Mouse (Mus musculus) layer of hippocampus, adult 2 months (tissue): ENCODE results near the gene Pcsk4. TPM values are rescaled to one million over a fixed set of nuclear protein-coding genes. Genes with fewer than 3 reads are reported as not detected.
A peak's percentile ranks its signal among the peaks of the same experiment; 100 is the strongest.
"Not testable (repeated sequence)": the region's sequence is repeated elsewhere in the genome, so short reads cannot be mapped to it uniquely, and the experiment has no call there.

Experiments
- DNase-seq, 2 experiments: peaks; one replicate each; pipeline ENCODE4 v3.0.0; 2022; ENCODE audit warnings: low spot score in 2 of 2
- H3K27ac ChIP-seq: fragments of 200-600 bp; 2 replicates; pipeline ENCODE4 v1.8.1; 2022
- H3K4me3 ChIP-seq: fragments of 200-600 bp; 2 replicates; pipeline ENCODE4 v1.8.1; 2022; ENCODE audit warnings: mild to moderate bottlenecking
- CTCF ChIP-seq: fragments of 200-600 bp; conservative IDR thresholded peaks from 2 replicates; pipeline ENCODE4 v1.8.1; 2022; ENCODE audit warnings: antibody characterized with exemption, mild to moderate bottlenecking, moderate library complexity
- total RNA-seq, 2 experiments: library from RNA; stranded (reverse); gene quantifications; 2 replicates each; pipeline ENCODE4 v1.2.3; 2021

Gene Pcsk4
- total RNA-seq, 2 experiments from 2014 or later, result 2.8 to 3.2 TPM

GRCm38 (mm10) chr10:80357994-80358639 is 28.8 kb upstream of the Pcsk4 start:
- no peak overlapping the region for H3K27ac ChIP-seq
- no peak for TF ChIP-seq CTCF
- DNase-seq, result no peak
- H3K4me3 ChIP-seq, result peak overlapping the region; percentile 56

GRCm38 (mm10) chr10:80357336-80357735 is 28.0 kb upstream of the Pcsk4 start:
- Histone ChIP-seq H3K27ac (peak overlapping the region; percentile 87; the same call in 1 of the 2 replicates), H3K4me3 (peak overlapping the region; percentile 56)
- TF ChIP-seq CTCF, result no peak
- DNase-seq, result peak in 1 of 2 experiments; percentile 45

- DNase-seq, result no peak
- Histone ChIP-seq H3K4me3 (peak overlapping the region; percentile 56), H3K27ac (peak overlapping the region; percentile 87)
- no peak for TF ChIP-seq CTCF
Observed at GRCm38 (mm10) chr10:80356737-80357136, 27.4 kb upstream of the Pcsk4 start.

- H3K27ac ChIP-seq, result peak within 1 kb of the TSS; percentile 87
- no peak for TF ChIP-seq CTCF
- H3K4me3 ChIP-seq, result peak within 1 kb of the TSS; percentile 56
- DNase-seq, result no peak
Observed at GRCm38 (mm10) chr10:80356001-80356682, 26.8 kb upstream of the Pcsk4 start, which contains the start of gene Plk5. Gene Plk5 (plus strand): TSS chr10:80356459.

GRCm38 (mm10) chr10:80355431-80355830 is 26.1 kb upstream of the Pcsk4 start:
- H3K27ac ChIP-seq, result peak overlapping the region; percentile 87
- DNase-seq, result no peak
- peak overlapping the region; percentile 56 for H3K4me3 ChIP-seq
- no peak for TF ChIP-seq CTCF

- no peak overlapping the region for H3K27ac ChIP-seq
- DNase-seq, result no peak
- H3K4me3 ChIP-seq, result no peak overlapping the region
- no peak for TF ChIP-seq CTCF
Observed at GRCm38 (mm10) chr10:80352727-80353126, 23.4 kb upstream of the Pcsk4 start.

- H3K27ac ChIP-seq, result no peak overlapping the region
- no peak for TF ChIP-seq CTCF
- H3K4me3 ChIP-seq, result no peak overlapping the region
- no peak for DNase-seq
Observed at GRCm38 (mm10) chr10:80351896-80352295, 22.6 kb upstream of the Pcsk4 start.

- peak; percentile 99 for TF ChIP-seq CTCF
- Histone ChIP-seq H3K27ac (no peak overlapping the region), H3K4me3 (no peak overlapping the region)
- peak; percentile 77 to 92 for DNase-seq
Observed at GRCm38 (mm10) chr10:80350292-80350691, 21.0 kb upstream of the Pcsk4 start.

GRCm38 (mm10) chr10:80348981-80349380 is 19.7 kb upstream of the Pcsk4 start:
- Histone ChIP-seq H3K27ac (no peak overlapping the region), H3K4me3 (no peak overlapping the region)
- TF ChIP-seq CTCF, result no peak
- no peak for DNase-seq

GRCm38 (mm10) chr10:80348244-80348781 is 19.0 kb upstream of the Pcsk4 start, which contains the start of gene Adamtsl5:
Gene Adamtsl5 (minus strand): TSS chr10:80348412.
- Histone ChIP-seq H3K27ac (0 out of 2 replicates have a peak within 1 kb of the TSS, but pooled peaks have one; percentile 14), H3K4me3 (peak within 1 kb of the TSS; percentile 47)
- no peak for DNase-seq
- TF ChIP-seq CTCF, result peak; percentile 82

GRCm38 (mm10) chr10:80347514-80347967 is 18.2 kb upstream of the Pcsk4 start:
- Histone ChIP-seq H3K4me3 (peak overlapping the region; percentile 47; the same call in 1 of the 2 replicates), H3K27ac (0 out of 2 replicates have a peak overlapping the region, but pooled peaks have one; percentile 14)
- DNase-seq, result no peak
- TF ChIP-seq CTCF, result no peak

GRCm38 (mm10) chr10:80345929-80346328 is 16.6 kb upstream of the Pcsk4 start:
- H3K27ac ChIP-seq, H3K4me3 ChIP-seq, DNase-seq: not testable (repeated sequence)

- Histone ChIP-seq H3K4me3 (no peak overlapping the region), H3K27ac (peak overlapping the region; percentile 82)
- no peak for TF ChIP-seq CTCF
- no peak for DNase-seq
Observed at GRCm38 (mm10) chr10:80345122-80345521, 15.8 kb upstream of the Pcsk4 start.
